Mouse (Mus musculus): ENCODE measurements around the gene Muc16. TPM values are rescaled to one million over a fixed set of nuclear protein-coding genes. Genes with fewer than 3 reads are reported as not detected.

Gene Muc16
- 0.34 and 0.36 TPM in 2 replicates for polyA plus RNA-seq (2015; fragmentation: Nextera tagmentation; extraction: Ambion mirVana)

DNA sequence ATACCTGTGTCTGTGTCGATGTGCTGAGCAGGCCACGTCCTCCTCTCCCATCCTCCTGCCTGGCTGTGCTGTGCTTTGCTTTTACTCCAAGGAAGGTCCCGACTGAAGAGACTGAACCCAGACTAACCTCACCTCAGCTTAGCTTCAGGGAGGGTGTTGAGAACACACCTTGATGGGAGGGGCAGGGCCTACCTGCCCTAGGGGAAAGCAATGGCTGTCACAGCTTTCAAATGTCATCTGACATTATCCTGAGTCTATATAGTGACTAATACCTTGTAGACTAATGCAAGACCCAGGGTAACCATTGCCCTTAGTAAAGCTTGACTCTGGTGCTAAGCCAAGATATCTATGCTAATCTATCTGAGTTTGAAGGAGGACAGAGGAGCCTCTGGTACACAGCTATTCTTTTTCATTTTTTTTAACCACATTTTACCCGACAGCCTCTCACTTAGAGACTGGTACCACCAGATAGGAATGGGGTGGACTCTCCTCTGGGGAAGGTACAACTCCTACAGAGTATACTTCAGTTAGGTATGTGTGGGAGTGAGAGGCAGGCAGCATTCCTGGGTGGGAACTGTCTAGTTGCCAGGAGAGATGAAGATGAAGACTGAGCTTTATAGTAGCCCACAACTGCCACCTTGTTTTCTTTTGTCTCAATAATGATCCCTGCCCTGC lies at the start of gene Muc16:
Gene Muc16, minus strand, starts transcription at position 51 of the 675 bp plus-strand sequence.
- DNase-seq (ENCODE audit: low spot score), result no peak

DNA sequence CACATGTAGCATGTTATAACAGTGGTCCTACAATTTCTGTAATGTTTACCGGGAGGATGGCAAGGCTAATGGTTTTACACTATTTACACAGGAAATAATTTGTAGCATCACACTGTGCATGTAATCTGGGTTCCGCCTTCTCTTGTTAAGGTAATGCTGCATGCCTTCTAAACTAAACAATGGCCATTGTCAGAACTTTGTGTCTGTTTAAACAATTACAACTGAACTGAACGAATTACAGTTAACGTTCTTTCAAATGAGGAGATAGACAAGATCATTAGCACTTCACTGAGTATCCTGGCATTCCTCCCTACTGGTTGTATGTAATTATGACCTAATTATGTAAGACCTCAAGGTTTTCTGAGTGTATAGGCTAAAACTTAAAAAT lies 48.4 kb upstream of the Muc16 start:
- DNase-seq (ENCODE audit: low spot score), result no peak

- no peak for DNase-seq (ENCODE audit: low spot score)
Measured at GRCm38 (mm10) chr9:18721931-18722711, 47.8 kb upstream of the Muc16 start.

DNA sequence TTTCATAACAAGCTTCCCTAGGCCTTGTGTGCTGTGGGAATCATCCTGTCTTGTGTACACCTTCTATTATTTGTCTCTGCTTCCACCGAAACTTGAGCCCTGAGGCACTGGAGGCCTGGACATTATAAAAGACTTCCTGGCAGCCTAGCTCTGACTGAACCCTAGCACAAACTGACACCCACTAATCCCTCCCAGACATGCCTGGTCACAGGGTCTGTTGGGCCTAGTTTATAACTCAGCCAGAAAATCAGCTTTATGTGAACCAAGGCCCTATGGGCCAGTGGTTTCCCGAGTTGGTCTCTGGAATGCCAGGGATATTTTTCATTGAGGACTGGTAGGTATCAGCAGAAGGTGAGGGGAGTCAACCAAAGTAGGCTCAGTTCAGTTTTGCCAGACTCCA lies 46.7 kb upstream of the Muc16 start:
- no peak for DNase-seq (ENCODE audit: low spot score)

DNA sequence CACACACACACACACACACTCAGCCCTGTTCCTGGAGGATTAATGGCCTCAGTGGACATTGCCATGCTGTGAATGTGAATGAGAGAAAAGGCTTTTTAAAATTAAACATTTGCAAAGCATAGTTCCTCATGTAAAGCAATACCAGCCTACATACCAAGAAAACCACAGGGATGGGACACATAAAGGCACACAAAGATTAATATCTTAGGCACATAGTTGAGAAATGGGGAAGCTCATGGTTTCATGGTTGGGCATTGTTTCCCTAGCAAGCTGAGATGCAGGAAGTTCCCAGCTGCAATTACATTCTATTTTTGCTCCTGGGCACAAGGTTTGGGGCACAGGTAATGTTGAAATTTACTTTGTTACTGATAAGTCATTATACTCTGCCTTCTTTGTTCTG lies 31.3 kb upstream of the Muc16 start:
- DNase-seq (ENCODE audit: low spot score), result no peak

DNA sequence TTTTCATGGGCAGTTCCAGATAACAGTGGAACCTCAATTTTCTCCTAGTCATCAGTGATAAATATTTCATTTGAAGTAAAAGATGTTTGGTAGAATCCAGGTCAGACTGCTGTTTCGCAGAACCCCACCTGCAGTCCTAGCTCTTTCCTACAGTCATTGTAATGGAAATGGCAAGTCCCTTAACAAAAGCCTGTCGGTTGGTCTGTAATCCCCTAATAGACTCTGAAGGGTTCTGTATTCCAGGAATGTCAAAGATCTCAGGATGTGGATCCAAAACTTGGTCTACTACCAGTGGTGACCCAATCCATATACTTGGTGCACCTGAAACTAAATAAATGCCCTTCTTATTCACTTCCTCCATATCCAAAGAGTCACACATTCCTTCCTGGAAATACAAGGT lies 76.0 kb downstream of the Muc16 start:
- no peak for DNase-seq (ENCODE audit: low spot score)

DNA sequence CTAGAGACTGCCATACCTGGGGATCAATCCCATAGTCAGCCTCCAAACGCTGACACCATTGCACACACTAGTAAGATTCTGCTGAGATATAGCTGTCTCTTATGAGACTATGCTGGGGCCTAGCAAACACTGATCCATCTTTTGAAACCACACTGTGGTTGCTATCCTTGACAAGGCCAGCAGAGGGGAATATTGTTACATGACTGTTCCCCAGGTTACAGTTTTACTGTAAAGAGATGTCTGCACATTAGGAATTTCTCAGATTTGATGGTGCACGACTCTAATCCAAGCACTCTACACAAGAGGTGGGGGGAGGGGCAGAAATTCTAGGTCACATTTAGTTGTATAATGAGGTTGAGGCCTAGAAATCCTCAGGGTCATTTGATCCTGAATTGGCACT lies 166.2 kb downstream of the Muc16 start:
- no peak for DNase-seq (ENCODE audit: low spot score)

- no peak for DNase-seq (ENCODE audit: low spot score)
Measured at GRCm38 (mm10) chr9:18478168-18478567, 196.2 kb downstream of the Muc16 start, which contains the start of the genes Zfp558 and Mbd3l1. Zfp558 (minus strand) TSS chr9:18478268. Mbd3l1 (plus strand) TSS chr9:18478359.

DNA sequence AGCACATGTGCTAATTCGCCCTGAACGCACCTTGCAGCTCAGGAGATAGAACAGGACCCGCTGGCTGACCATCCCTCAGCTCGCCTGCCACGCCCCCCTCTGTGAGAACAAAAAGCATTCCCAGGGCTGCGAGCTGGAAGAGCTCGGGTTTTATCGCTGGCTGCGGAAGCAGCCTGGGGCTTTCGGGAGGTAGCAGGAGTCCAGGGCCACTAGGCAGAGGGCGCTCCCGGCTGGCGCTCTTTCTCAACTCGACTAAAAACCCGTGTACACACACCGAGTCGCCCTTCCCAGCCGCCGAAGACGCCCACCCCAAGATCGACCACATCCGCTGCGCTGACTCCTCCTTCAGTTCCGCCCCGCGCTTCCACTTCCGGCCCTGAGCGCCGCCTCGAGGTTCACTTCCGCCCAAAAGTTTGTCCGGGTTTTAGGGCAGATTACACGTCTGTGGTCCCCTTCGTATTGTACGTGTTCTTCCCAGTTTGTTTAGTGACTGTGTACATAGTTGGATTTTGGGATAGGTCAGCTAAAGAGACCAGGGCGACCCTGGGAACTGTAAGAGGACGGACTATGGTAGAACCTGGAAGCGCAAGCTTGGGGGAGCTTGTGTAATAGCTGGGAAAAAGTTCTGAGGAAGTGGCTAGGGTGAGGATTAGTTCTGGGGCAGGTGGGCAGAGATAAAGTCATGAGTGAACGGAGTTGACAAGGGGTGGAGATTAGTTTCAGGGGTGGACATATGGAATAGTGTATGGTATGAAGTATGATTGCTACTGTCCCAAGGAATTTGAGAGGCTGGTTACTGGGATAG lies 200.8 kb downstream of the Muc16 start:
- DNase-seq (ENCODE audit: low spot score), result peak; percentile 90

DNA sequence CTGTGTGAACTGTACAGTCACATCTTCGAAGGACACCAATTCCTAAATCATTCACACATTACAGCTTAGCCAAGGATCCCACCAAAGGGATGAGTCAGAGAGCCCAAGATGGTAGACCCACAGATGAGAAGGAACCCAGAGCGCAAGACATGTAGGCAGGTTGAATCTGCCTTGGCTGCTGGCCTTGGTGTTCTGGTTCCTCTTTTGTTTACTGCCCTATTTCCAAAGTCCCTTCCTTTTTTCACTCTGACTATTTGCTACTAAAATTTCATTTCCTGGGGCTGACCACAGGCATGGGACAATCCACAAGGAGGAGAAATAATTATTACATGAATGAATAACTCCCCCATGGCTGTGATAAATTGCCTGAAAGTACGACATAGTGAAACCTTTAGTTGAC lies 206.3 kb downstream of the Muc16 start:
- no peak for DNase-seq (ENCODE audit: low spot score)

DNA sequence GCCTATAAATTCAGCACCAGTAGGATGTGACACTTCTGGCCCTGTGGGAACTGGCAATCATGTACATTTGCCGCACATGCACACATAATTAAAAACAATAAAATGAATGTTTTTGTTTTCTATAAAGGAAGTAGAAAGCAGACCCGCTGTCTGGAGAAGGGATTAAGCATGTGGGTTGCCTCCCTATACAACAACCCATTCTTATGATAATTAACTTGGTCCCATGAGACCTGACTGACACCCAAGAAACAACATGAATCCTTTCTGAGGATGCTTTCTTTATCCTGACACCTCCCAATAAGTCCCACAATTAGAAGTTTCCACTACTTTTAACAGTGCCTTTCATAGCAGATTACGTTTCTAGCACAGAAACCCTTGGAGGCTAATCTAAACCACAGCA lies 207.0 kb downstream of the Muc16 start:
- DNase-seq (ENCODE audit: low spot score), result no peak

DNA sequence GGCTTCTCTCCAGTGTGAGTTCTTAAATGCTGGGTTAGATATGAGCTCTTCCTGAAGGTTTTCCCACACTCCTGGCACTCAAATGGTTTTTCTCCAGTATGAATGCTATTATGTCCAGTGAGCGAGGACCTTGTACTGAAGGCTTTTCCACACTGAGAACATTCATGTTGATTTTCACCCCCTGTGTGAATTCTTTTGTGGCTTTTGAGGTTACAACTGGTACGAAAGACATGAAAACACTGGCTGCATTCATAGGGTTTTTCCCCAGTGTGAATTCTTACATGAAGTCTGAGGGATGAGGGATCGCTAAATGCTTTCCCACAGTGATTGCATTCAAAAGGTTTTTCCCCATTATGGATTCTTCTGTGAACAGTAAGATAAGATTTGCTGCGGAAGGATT lies 217.8 kb downstream of the Muc16 start:
- no peak for DNase-seq (ENCODE audit: low spot score)

Small RNA genes within 50 kb of the gene (microRNA-seq; reads per million reads assigned to microRNA genes)
- gene Gm22854 (ENCODE audit: borderline number of aligned reads), result not detected

Other genes with a start within 250 kb of the Muc16 start
- gene Mbd3l2, start 243.9 kb downstream of the Muc16 start, polyA plus RNA-seq (2015; fragmentation: Nextera tagmentation; extraction: Ambion mirVana), result not detected in 2 replicates
- 1.2 and 1.8 TPM in 2 replicates for gene Zfp558, start 196.3 kb downstream of the Muc16 start, polyA plus RNA-seq (2015; fragmentation: Nextera tagmentation; extraction: Ambion mirVana)
- gene Mbd3l1, start 196.2 kb downstream of the Muc16 start, polyA plus RNA-seq (2015; fragmentation: Nextera tagmentation; extraction: Ambion mirVana), result not detected in 2 replicates
- gene Olfr24, start 89.5 kb upstream of the Muc16 start, polyA plus RNA-seq (2015; fragmentation: Nextera tagmentation; extraction: Ambion mirVana), result not detected in 2 replicates
- gene Olfr828, start 145.0 kb upstream of the Muc16 start, polyA plus RNA-seq (2015; fragmentation: Nextera tagmentation; extraction: Ambion mirVana), result not detected in 2 replicates
- gene Olfr829, start 180.4 kb upstream of the Muc16 start, polyA plus RNA-seq (2015; fragmentation: Nextera tagmentation; extraction: Ambion mirVana), result 0.09 TPM in 1 of 2 replicates, not detected in the other
- not detected in 2 replicates for gene Olfr830, start 200.2 kb upstream of the Muc16 start, polyA plus RNA-seq (2015; fragmentation: Nextera tagmentation; extraction: Ambion mirVana)